Comparison of ENCODE assay signal across 9 mouse cellular contexts in the genomic region with DNA sequence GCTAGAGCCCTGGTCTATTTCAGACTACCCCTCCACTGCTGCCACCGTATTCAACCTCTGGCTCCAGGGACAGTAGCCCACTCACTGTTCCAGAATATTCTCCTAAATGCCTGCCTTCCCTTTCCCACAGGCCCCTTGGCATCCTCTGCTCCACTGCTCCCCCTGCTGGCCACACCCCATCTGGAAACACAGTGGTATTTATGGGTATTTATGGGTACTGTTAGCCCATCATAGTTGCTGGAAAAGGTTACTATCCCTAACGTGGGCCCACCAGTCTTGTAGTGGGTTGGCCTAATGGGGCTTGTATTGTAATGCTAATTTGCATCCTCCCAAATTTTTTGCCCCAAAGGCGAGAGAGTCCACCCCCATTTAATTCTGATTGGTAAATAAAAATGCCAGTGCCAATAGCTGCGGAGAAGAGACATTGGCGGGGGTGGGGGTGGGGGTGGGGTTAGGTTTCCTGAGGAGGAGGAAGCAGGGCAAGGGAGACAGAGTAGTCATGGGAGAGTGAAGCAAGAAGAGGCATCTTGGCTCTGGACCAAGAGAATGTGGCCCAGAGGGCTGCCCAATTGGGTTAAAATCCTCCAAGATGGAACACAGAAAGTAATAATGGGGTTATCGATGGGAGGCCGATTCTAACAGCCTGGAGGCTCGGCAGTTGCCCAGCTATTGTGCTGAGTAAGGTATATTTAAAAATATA. TPM values are rescaled to one million over a fixed set of nuclear protein-coding genes. Genes with fewer than 3 reads are reported as not detected.
DNase-seq lines count a peak whose midpoint lies in the region; ATAC-seq and TF ChIP-seq lines count a peak whose summit lies in the region.
"Had no signal": no experiment of that assay in that cellular context is flagged by ENCODE, and none has a peak within 500 bp of the region (broad histone marks: within the 10 kb centered on the region; RNA-seq: fewer than 3 reads in every experiment).

No protein-coding gene starts in this region.

- no peaks in the 10 kb centered on the region for H3K36me3 ChIP-seq in heart, postnatal 0 days (replicated peaks; ENCODE audit: control insufficient read depth, insufficient read depth, low read length)
- no peaks in the 10 kb centered on the region for H3K36me3 ChIP-seq in thymus, adult 2 months (ENCODE audit: control insufficient read depth, insufficient read depth, low read length)

- H3K4me3 ChIP-seq in heart, postnatal 0 days (ENCODE audit: low read depth, low read length): no peak overlapping the region
- H3K4me3 ChIP-seq in thymus, adult 2 months (ENCODE audit: control insufficient read depth, insufficient read depth, low read length): no peak overlapping the region

- no peak for TF ChIP-seq EP300 in heart, postnatal 0 days (IDR thresholded peaks at IDR 0.05; ENCODE audit: low read depth)

- DNase-seq in heart, postnatal 0 days (ENCODE audit: low spot score): no peak
- no peak for DNase-seq in heart, adult 11 months
- peak; percentile 50 for DNase-seq in 416B (ENCODE audit: low read depth)
- peak; percentile 71 for DNase-seq in adipocyte (ENCODE audit: low spot score)
- peak; percentile 39 to 48 for DNase-seq in cerebellum, postnatal 4 days (ENCODE audit: low spot score in 2 of 2)
- peak; percentile 60 for DNase-seq in induced T-regulatory cell, adult 2 months (ENCODE audit: low read depth)
- peak; percentile 37 to 72 for DNase-seq in lung, postnatal 4 days
- peak; percentile 71 for DNase-seq in thymus, adult 2 months

- no peak for TF ChIP-seq POLR2A in thymus, adult 2 months (IDR thresholded peaks at IDR 0.05; ENCODE audit: control insufficient read depth, extremely low read depth, insufficient read depth, low read length, poor library complexity)

- 68% methylated on average over 8 of the region's 8 CpGs for WGBS in heart, postnatal 0 days
- WGBS in thymus, adult 2 months: 80% methylated on average over 8 of the region's 8 CpGs

- no peaks in the 10 kb centered on the region for H3K27me3 ChIP-seq in heart, postnatal 0 days (ENCODE audit: control insufficient read depth, insufficient read depth, low read length)
- H3K27me3 ChIP-seq in thymus, adult 2 months (ENCODE audit: control insufficient read depth, insufficient read depth, low read length): no peaks in the 10 kb centered on the region

- H3K4me2 ChIP-seq in heart, postnatal 0 days (ENCODE audit: low read depth, low read length): no peak overlapping the region

- peak; percentile 77 for TF ChIP-seq CTCF in heart, postnatal 0 days (IDR thresholded peaks at IDR 0.05; ENCODE audit: low read depth)
- peak; percentile 75; the same call in 1 of the 2 replicates for TF ChIP-seq CTCF in thymus, adult 2 months (IDR thresholded peaks at IDR 0.05; ENCODE audit: borderline replicate concordance, control insufficient read depth, extremely low read depth, insufficient read depth, low read length, poor library complexity)

- no peaks in the 10 kb centered on the region for H3K9me3 ChIP-seq in heart, postnatal 0 days (replicated peaks; ENCODE audit: control insufficient read depth, low read length)

- no peak overlapping the region for H3K9ac ChIP-seq in heart, postnatal 0 days (replicated peaks; ENCODE audit: low read depth, low read length)

- H3K4me1 ChIP-seq in heart, postnatal 0 days (ENCODE audit: control insufficient read depth, insufficient read depth): 0 out of 2 replicates have a peak, but pooled peaks cover 5% of the 10 kb centered on the region
- no peaks in the 10 kb centered on the region for H3K4me1 ChIP-seq in thymus, adult 2 months (replicated peaks; ENCODE audit: control insufficient read depth, insufficient read depth, low read length)

- no peak overlapping the region for H3K27ac ChIP-seq in heart, postnatal 0 days (ENCODE audit: low read depth)
- H3K27ac ChIP-seq in thymus, adult 2 months (ENCODE audit: control insufficient read depth, insufficient read depth, low read length): no peak overlapping the region

- no peak for ATAC-seq in heart, postnatal 0 days (ENCODE audit: insufficient read depth, low read depth)

RNA-seq across cellular contexts. Expression of gene Lrrc3, which starts 14.4 kb away (rescaled TPM):
- total RNA-seq in heart, postnatal 0 days (2014; rRNA removed; ENCODE audit: low replicate concordance): 0.08 and 2.5 TPM in 2 replicates
- 0.54 and 0.63 TPM in 2 replicates for polyA plus RNA-seq in heart, postnatal 0 days (2015; fragmentation: Nextera tagmentation; extraction: Ambion mirVana)
- polyA plus RNA-seq in thymus, adult 2 months (2012; rRNA removed): 1.1 and 1.9 TPM in 2 replicates

RNA-seq across cellular contexts. Expression of gene Trpm2, which starts 53.6 kb away (rescaled TPM):
- 0.27 and 2.4 TPM in 2 replicates for total RNA-seq in heart, postnatal 0 days (2014; rRNA removed; ENCODE audit: low replicate concordance)
- 0.11 TPM in 2 replicates for polyA plus RNA-seq in heart, postnatal 0 days (2015; fragmentation: Nextera tagmentation; extraction: Ambion mirVana)
- polyA plus RNA-seq in thymus, adult 2 months (2012; rRNA removed): 16.4 and 21.0 TPM in 2 replicates

RNA-seq across cellular contexts. Expression of gene Gm3285, which starts 55.0 kb away (rescaled TPM):
- not detected in 2 replicates for total RNA-seq in heart, postnatal 0 days (2014; rRNA removed; ENCODE audit: low replicate concordance)
- polyA plus RNA-seq in heart, postnatal 0 days (2015; fragmentation: Nextera tagmentation; extraction: Ambion mirVana): not detected in 2 replicates
- polyA plus RNA-seq in thymus, adult 2 months (2012; rRNA removed): 0.24 and 0.27 TPM in 2 replicates
- total RNA-seq: layer of hippocampus, adult 8-10 months had no signal

Comparison
In these comparisons a context has a peak if more than half of its experiments do, and no peak if none do; other contexts are left out.
1. DNase-seq: peak in 416B (single experiment), adipocyte (single experiment), cerebellum, postnatal 4 days (2 of 2), induced T-regulatory cell, adult 2 months (single experiment), lung, postnatal 4 days (2 of 2) and thymus, adult 2 months (single experiment); none in heart, postnatal 0 days (single experiment) and heart, adult 11 months (single experiment).
2. RNA of gene Trpm2, which starts 53.6 kb away (polyA plus RNA-seq): 16.4 to 21.0 TPM in thymus, adult 2 months; 0.11 TPM in heart, postnatal 0 days; every median in the first group is over 10 times any median in the second.